Mouse (Mus musculus): ENCODE data around the gene Atp5g1. TPM values are rescaled to one million over a fixed set of nuclear protein-coding genes. Genes with fewer than 3 reads are reported as not detected.

The Atp5g1 gene
- polyA plus RNA-seq, 1 experiment from 2014 or later: 693 TPM

GRCm38 (mm10) chr11:96035133-96035532 is 40.3 kb downstream of the Atp5g1 start:
- Histone ChIP-seq H3K9me3 (replicated peaks; ENCODE audit: control insufficient read depth, low read length) (no peaks in the 10 kb centered on the region), H3K4me2 (ENCODE audit: low read depth, low read length) (peak overlapping the region; percentile 95), H3K9ac (ENCODE audit: low read length) (peak overlapping the region; percentile 89), H3K4me1 (ENCODE audit: control insufficient read depth, insufficient read depth, low read length) (peaks cover 16% of the 10 kb centered on the region), H3K4me3 (replicated peaks; ENCODE audit: low read length) (peak overlapping the region; percentile 91), H3K27me3 (ENCODE audit: control insufficient read depth, insufficient read depth, low read length) (no peaks in the 10 kb centered on the region), H3K36me3 (ENCODE audit: control insufficient read depth, insufficient read depth, low read length) (peaks cover 4% of the 10 kb centered on the region; the same call in 1 of the 2 replicates), H3K27ac (ENCODE audit: low read length) (peak overlapping the region; percentile 74; the same call in 1 of the 2 replicates)
- 6% methylated on average over 6 of the region's 6 CpGs for WGBS
- no peak for ATAC-seq (ENCODE audit: insufficient read depth, low FRiP score)

DNA sequence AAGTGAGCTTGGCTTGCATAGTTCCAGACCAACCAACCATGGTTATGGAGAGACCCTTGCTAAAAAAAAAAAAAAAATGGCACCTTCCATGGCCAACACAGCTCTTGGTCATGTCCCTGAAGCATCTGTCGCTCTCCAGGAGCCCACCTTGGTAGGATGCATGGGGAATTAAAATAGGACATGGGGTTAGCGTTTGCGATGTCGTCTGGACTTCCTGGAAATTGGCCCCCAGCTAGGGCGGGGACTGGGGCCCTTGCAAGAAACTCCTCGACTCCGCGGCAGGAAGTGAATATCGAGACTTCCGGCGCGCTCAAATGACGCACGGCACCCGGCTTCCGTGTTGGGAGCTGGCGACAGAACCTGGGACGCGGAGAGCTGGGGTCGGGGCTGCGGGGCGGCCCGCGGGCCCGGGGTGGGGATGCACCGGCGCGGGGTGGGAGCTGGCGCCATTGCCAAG is 40.8 kb downstream of the Atp5g1 start, which contains the start of gene Snf8:
TSS of gene Snf8 (plus strand) at position 290 of the 457 bp plus-strand sequence.
- peaks cover 16% of the 10 kb centered on the region for H3K4me1 ChIP-seq (ENCODE audit: control insufficient read depth, insufficient read depth, low read length)
- peak; percentile 90 for ATAC-seq (ENCODE audit: insufficient read depth, low FRiP score)
- peak within 1 kb of the TSS; percentile 74 for H3K27ac ChIP-seq (ENCODE audit: low read length)
- WGBS: under 1% methylated on average over 29 of the region's 29 CpGs
- H3K4me2 ChIP-seq (ENCODE audit: low read depth, low read length): peak within 1 kb of the TSS; percentile 95
- no peaks in the 10 kb centered on the region for H3K27me3 ChIP-seq (ENCODE audit: control insufficient read depth, insufficient read depth, low read length)
- H3K9me3 ChIP-seq (replicated peaks; ENCODE audit: control insufficient read depth, low read length): no peaks in the 10 kb centered on the region
- peaks cover 4% of the 10 kb centered on the region; the same call in 1 of the 2 replicates for H3K36me3 ChIP-seq (ENCODE audit: control insufficient read depth, insufficient read depth, low read length)
- H3K9ac ChIP-seq (ENCODE audit: low read length): peak within 1 kb of the TSS; percentile 89
- peak within 1 kb of the TSS; percentile 91 for H3K4me3 ChIP-seq (replicated peaks; ENCODE audit: low read length)

- Histone ChIP-seq H3K4me2 (ENCODE audit: low read depth, low read length) (peak overlapping the region; percentile 95), H3K27ac (ENCODE audit: low read length) (peak overlapping the region; percentile 74; the same call in 1 of the 2 replicates), H3K4me3 (replicated peaks; ENCODE audit: low read length) (peak overlapping the region; percentile 91), H3K4me1 (ENCODE audit: control insufficient read depth, insufficient read depth, low read length) (peaks cover 16% of the 10 kb centered on the region), H3K9ac (ENCODE audit: low read length) (peak overlapping the region; percentile 89), H3K9me3 (replicated peaks; ENCODE audit: control insufficient read depth, low read length) (no peaks in the 10 kb centered on the region), H3K36me3 (ENCODE audit: control insufficient read depth, insufficient read depth, low read length) (peaks cover under 1% of the 10 kb centered on the region; the same call in 1 of the 2 replicates), H3K27me3 (ENCODE audit: control insufficient read depth, insufficient read depth, low read length) (no peaks in the 10 kb centered on the region)
- 46% methylated on average over 8 of the region's 8 CpGs for WGBS
- ATAC-seq (ENCODE audit: insufficient read depth, low FRiP score): no peak
These were observed 41.4 kb downstream of the Atp5g1 start for GRCm38 (mm10) chr11:96034116-96034515.

DNA sequence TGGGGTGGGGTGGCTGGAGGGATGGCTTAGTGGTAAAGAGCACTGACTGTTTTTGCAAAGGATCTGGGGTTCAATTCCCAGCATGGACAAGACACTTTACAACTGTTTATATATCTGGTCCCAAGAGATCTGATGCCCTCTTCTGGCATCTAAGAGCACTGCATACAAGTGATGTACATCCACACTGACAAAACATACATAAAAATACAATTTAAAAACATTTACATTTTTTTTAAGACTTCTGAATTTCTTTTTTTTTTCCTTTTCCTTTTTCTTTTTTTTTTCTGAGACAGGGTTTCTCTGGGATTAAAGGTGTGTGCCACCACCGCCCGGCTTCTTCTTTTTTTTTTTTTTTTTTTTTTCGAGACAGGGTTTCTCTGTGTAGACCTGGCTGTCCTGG is 42.2 kb downstream of the Atp5g1 start:
- Histone ChIP-seq H3K4me1 (ENCODE audit: control insufficient read depth, insufficient read depth, low read length) (peaks cover 16% of the 10 kb centered on the region), H3K36me3 (ENCODE audit: control insufficient read depth, insufficient read depth, low read length) (no peaks in the 10 kb centered on the region; the same call in 1 of the 2 replicates), H3K9me3 (replicated peaks; ENCODE audit: control insufficient read depth, low read length) (no peaks in the 10 kb centered on the region), H3K27me3 (ENCODE audit: control insufficient read depth, insufficient read depth, low read length) (no peaks in the 10 kb centered on the region), H3K27ac (ENCODE audit: low read length) (no peak overlapping the region), H3K4me3 (replicated peaks; ENCODE audit: low read length) (no peak overlapping the region), H3K9ac (ENCODE audit: low read length) (no peak overlapping the region), H3K4me2 (ENCODE audit: low read depth, low read length) (no peak overlapping the region)
- no peak for ATAC-seq (ENCODE audit: insufficient read depth, low FRiP score)
- WGBS: 91% methylated on average over 2 of the region's 3 CpGs

DNA sequence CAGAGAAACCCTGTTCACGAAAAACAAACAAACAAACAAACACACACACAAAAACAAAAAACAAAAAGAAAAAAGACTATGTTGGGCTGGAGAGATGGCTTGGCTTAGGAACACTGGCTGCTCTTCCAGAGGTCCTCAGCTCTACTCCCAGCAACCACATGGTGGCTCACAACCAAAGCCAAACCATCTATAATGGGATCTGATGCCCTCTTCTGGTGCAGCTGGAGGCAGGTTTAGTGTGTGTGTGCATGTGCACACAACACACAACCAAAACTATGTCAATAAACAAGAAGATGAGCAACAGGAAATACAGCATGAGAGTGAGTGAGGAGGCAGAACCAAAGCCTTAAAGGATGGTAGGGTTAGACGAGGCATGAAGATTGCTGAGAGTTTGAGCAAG is 43.8 kb downstream of the Atp5g1 start:
- Histone ChIP-seq H3K4me2 (ENCODE audit: low read depth, low read length) (no peak overlapping the region), H3K27me3 (ENCODE audit: control insufficient read depth, insufficient read depth, low read length) (no peaks in the 10 kb centered on the region), H3K36me3 (ENCODE audit: control insufficient read depth, insufficient read depth, low read length) (no peaks in the 10 kb centered on the region), H3K4me1 (ENCODE audit: control insufficient read depth, insufficient read depth, low read length) (peaks cover 16% of the 10 kb centered on the region), H3K27ac (ENCODE audit: low read length) (no peak overlapping the region), H3K4me3 (replicated peaks; ENCODE audit: low read length) (no peak overlapping the region), H3K9me3 (replicated peaks; ENCODE audit: control insufficient read depth, low read length) (no peaks in the 10 kb centered on the region), H3K9ac (ENCODE audit: low read length) (no peak overlapping the region)
- 72% methylated on average over 2 of the region's 2 CpGs for WGBS
- no peak for ATAC-seq (ENCODE audit: insufficient read depth, low FRiP score)

GRCm38 (mm10) chr11:96030571-96030970 is 44.9 kb downstream of the Atp5g1 start:
- no peak overlapping the region for H3K27ac ChIP-seq (ENCODE audit: low read length)
- H3K4me1 ChIP-seq (ENCODE audit: control insufficient read depth, insufficient read depth, low read length): peaks cover 9% of the 10 kb centered on the region
- no peak overlapping the region for H3K9ac ChIP-seq (ENCODE audit: low read length)
- 76% methylated on average over 3 of the region's 3 CpGs for WGBS
- no peaks in the 10 kb centered on the region for H3K36me3 ChIP-seq (ENCODE audit: control insufficient read depth, insufficient read depth, low read length)
- no peaks in the 10 kb centered on the region for H3K27me3 ChIP-seq (ENCODE audit: control insufficient read depth, insufficient read depth, low read length)
- no peaks in the 10 kb centered on the region for H3K9me3 ChIP-seq (replicated peaks; ENCODE audit: control insufficient read depth, low read length)
- no peak overlapping the region for H3K4me2 ChIP-seq (ENCODE audit: low read depth, low read length)
- no peak overlapping the region for H3K4me3 ChIP-seq (replicated peaks; ENCODE audit: low read length)
- ATAC-seq (ENCODE audit: insufficient read depth, low FRiP score): peak; percentile 48; the same call in 1 of the 2 replicates

GRCm38 (mm10) chr11:96028130-96028529 is 47.3 kb downstream of the Atp5g1 start:
- H3K9ac ChIP-seq (ENCODE audit: low read length): no peak overlapping the region
- no peak for ATAC-seq (ENCODE audit: insufficient read depth, low FRiP score)
- H3K4me2 ChIP-seq (ENCODE audit: low read depth, low read length): no peak overlapping the region
- 55% methylated on average over 5 of the region's 5 CpGs for WGBS
- no peak overlapping the region for H3K27ac ChIP-seq (ENCODE audit: low read length)
- H3K4me3 ChIP-seq (replicated peaks; ENCODE audit: low read length): no peak overlapping the region
- no peaks in the 10 kb centered on the region for H3K36me3 ChIP-seq (ENCODE audit: control insufficient read depth, insufficient read depth, low read length)
- H3K4me1 ChIP-seq (ENCODE audit: control insufficient read depth, insufficient read depth, low read length): no peaks in the 10 kb centered on the region
- no peaks in the 10 kb centered on the region for H3K27me3 ChIP-seq (ENCODE audit: control insufficient read depth, insufficient read depth, low read length)
- no peaks in the 10 kb centered on the region for H3K9me3 ChIP-seq (replicated peaks; ENCODE audit: control insufficient read depth, low read length)

DNA sequence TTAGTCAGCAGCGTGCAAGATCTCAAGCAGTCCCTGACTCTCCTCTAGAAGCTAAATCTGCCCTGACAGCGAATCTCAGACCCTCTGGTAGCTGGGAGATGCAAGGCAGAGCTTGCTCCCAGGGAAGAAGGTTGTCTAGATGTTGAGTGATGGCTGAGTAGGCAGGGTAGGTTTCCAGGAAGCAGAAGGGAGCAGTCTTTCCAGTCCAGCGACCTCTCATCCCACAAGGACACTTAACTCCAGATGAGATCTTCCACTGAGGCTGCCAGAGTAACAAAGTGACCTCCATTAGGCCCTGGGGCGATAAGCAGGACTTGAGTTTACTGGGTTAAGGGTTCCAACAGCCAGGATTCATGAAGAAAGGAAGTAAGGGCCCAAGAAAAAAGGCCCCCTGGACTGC is 54.8 kb downstream of the Atp5g1 start:
- 55% methylated on average over 4 of the region's 4 CpGs for WGBS

More for the DNA sequence above, 54.8 kb downstream of the Atp5g1 start:
- no peak overlapping the region for H3K9ac ChIP-seq (ENCODE audit: low read length)
- H3K4me2 ChIP-seq (ENCODE audit: low read depth, low read length): no peak overlapping the region
- H3K36me3 ChIP-seq (ENCODE audit: control insufficient read depth, insufficient read depth, low read length): no peaks in the 10 kb centered on the region
- H3K27me3 ChIP-seq (ENCODE audit: control insufficient read depth, insufficient read depth, low read length): no peaks in the 10 kb centered on the region
- no peaks in the 10 kb centered on the region for H3K9me3 ChIP-seq (replicated peaks; ENCODE audit: control insufficient read depth, low read length)
- H3K27ac ChIP-seq (ENCODE audit: low read length): no peak overlapping the region
- H3K4me1 ChIP-seq (ENCODE audit: control insufficient read depth, insufficient read depth, low read length): no peaks in the 10 kb centered on the region
- ATAC-seq (ENCODE audit: insufficient read depth, low FRiP score): no peak
- no peak overlapping the region for H3K4me3 ChIP-seq (replicated peaks; ENCODE audit: low read length)

All from stomach, embryonic 16.5 days (tissue).